Mouse (Mus musculus) bone marrow, adult 2 months (tissue): ENCODE data around the gene Slc30a1. TPM values are rescaled to one million over a fixed set of nuclear protein-coding genes. Genes with fewer than 3 reads are reported as not detected.

Experiments
- H3K27ac ChIP-seq: fragments of 200-500 bp; 2 replicates; pipeline ENCODE4 v1.5.1; 2012; ENCODE audit warnings: low read depth, mild to moderate bottlenecking, control low read depth, inconsistent platforms, low read length; ENCODE audit not compliant: control insufficient read depth, poor library complexity, insufficient read depth
- H3K4me1 ChIP-seq: fragments of 200-500 bp; 2 replicates; pipeline ENCODE4 v1.6.1; 2011; ENCODE audit warnings: low read length; ENCODE audit not compliant: control insufficient read depth, insufficient read depth
- H3K4me3 ChIP-seq: fragments of 200-500 bp; replicated peaks from 2 replicates; pipeline ENCODE3; 2011; ENCODE audit warnings: mild to moderate bottlenecking, low read depth, low read length, control low read depth; ENCODE audit not compliant: control insufficient read depth
- CTCF ChIP-seq: fragments of 200-500 bp; IDR thresholded peaks from 2 replicates; pipeline ENCODE4 v1.5.1; 2011; ENCODE audit warnings: low read length, control low read depth; ENCODE audit not compliant: control insufficient read depth, insufficient read depth
- POLR2A ChIP-seq: fragments of 200-500 bp; IDR thresholded peaks from 2 replicates; pipeline ENCODE4 v1.6.1; 2011; ENCODE audit warnings: low read depth, mild to moderate bottlenecking, control low read depth, low read length, borderline replicate concordance; ENCODE audit not compliant: control insufficient read depth
- WGBS: fragments of 180-500 bp; shearing (Covaris S2); methylation state at CpG from one replicate; pipeline ENCODE4 v1.1.7; 2018; 5-methylcytosine and 5-hydroxymethylcytosine counted together
- polyA plus RNA-seq: library from polyadenylated mRNA; stranded (reverse); fragments of >200 nt; gene quantifications from 2 replicates; pipeline ENCODE4 v1.2.4, GENCODE M21; 2011; ENCODE audit warnings: low replicate concordance; ENCODE audit not compliant: missing spikeins, insufficient read depth, insufficient read length

Slc30a1 gene
- polyA plus RNA-seq, 1 experiment = 7.9 TPM

DNA sequence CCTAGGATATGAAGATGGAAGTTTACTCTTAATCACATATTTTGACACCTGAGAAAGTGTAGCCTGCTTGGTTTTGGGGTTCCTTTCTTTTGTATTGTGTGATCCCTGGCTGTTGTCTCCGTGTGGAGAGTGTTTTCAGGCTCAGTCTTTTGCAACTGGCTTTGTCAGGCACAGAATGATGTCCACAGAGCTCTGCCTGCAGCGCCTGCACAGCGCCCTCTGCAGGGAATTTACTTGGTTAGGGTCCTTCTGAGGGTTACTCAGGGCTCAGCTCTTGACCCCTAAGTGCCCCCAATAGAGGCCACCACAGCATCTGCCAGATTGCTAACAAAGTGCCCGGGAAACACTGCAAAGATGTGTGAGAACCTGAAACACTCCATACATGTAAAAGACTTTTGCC, 18.9 kb downstream of the Slc30a1 start:
- no peak overlapping the region for H3K4me3 ChIP-seq
- H3K4me1 ChIP-seq = no peaks in the 10 kb centered on the region
- no peak overlapping the region for H3K27ac ChIP-seq
- TF ChIP-seq CTCF (peak; percentile 17; the same call in 1 of the 2 replicates), POLR2A (no peak)
- 59% methylated on average over 4 of the region's 4 CpGs for WGBS

DNA sequence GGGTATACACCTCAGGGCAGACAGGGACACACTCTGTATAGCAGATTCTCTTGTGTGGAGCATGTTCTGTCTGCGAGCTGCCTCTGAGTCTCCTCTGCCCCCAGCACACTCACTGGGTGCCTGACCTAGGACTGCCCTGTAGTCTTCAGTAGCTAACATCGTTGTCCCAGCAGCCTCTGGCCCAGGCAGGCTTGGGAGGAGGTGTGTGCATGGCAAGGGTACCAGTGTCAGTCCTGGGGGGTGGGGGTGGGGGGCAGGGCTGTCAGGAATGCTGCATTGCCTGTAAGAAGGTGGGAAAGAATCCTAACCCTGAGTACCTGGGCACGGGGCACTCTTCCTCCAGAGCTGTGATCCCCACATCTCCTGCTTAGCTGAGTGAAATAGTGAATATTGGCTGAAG, 20.1 kb downstream of the Slc30a1 start:
- Histone ChIP-seq H3K4me3 (no peak overlapping the region), H3K27ac (no peak overlapping the region), H3K4me1 (no peaks in the 10 kb centered on the region; the same call in 1 of the 2 replicates)
- TF ChIP-seq POLR2A (no peak), CTCF (no peak)
- 81% methylated on average over 3 of the region's 3 CpGs for WGBS

DNA sequence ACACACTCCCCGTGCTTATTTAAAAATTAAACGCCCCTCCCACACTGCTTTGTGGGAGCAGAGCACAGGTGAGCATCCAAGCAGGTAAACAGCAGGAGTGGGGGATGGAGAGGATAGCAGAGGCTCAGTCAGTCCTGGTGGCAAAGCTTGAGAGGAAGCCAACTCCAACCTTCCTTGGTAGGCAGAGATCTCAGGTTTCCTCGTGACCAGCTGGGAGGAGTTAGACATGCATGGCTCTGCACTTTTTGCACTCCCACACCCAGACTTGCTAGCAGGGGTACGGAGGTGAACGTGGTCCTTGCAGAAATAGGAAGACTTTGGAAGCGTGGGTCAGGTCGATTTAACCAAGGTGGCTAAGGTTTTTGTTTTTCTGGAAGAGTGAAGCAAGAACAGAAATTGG, 21.8 kb downstream of the Slc30a1 start:
- TF ChIP-seq CTCF (no peak), POLR2A (no peak)
- no peaks in the 10 kb centered on the region; the same call in 1 of the 2 replicates for H3K4me1 ChIP-seq
- WGBS = 69% methylated on average over 7 of the region's 7 CpGs

DNA sequence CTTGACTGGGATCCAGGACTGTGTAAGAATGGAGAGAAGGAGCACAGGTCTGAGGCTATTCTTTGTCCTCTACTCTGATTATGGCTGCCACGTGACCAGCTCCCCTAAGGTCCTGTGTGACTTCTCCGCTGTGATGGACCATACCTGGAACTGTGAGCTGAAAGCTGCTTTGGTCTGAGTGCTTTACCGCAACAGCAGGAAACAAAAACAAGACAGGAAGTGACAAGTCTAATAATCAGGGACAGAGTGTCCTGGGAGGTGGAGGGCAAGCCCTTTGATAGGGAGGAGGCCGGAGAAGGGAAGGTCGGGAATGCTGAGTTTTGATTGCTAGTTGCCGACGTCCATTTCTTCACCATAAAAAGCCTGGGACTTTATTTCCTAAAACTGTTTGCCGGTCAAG, 22.5 kb downstream of the Slc30a1 start:
- Histone ChIP-seq H3K4me1 (no peaks in the 10 kb centered on the region; the same call in 1 of the 2 replicates), H3K4me3 (no peak overlapping the region), H3K27ac (no peak overlapping the region)
- TF ChIP-seq CTCF (no peak), POLR2A (no peak)
- 58% methylated on average over 8 of the region's 8 CpGs for WGBS

More for the DNA sequence above, 21.8 kb downstream of the Slc30a1 start:
- no peak overlapping the region for H3K4me3 ChIP-seq
- H3K27ac ChIP-seq = no peak overlapping the region

DNA sequence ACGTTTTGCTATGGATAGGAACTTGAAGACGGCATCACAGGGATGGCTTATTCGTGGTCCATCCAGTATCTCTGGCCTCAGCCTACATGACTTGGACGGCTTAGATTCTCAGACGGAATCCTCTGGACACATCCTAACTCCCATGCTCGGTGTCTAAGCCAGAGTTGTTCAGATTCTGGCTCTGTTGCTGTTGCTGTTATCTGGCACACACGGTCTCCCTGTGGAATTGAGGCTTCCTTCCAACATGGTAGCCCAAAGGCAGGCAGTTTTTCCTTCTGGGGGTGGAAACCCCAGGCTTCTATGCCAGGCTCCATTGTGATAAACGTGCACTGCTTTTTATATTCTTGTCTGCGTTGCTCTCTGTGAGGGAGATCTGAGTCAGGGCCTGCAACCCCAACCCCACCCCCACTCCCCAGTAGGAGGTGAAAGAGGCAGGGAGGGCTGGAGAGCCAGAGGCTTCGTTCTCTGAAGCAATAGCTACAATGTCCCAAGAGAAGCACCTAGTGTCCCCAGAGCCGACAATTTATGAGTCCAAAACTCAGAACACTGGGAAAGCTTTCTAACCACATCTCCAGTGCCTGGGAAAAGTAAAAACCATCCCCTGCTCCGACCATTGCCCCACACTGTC, 23.4 kb downstream of the Slc30a1 start:
- Histone ChIP-seq H3K27ac (no peak overlapping the region), H3K4me3 (no peak overlapping the region), H3K4me1 (no peaks in the 10 kb centered on the region; the same call in 1 of the 2 replicates)
- WGBS = 70% methylated on average over 12 of the region's 12 CpGs
- TF ChIP-seq CTCF (no peak), POLR2A (no peak)

DNA sequence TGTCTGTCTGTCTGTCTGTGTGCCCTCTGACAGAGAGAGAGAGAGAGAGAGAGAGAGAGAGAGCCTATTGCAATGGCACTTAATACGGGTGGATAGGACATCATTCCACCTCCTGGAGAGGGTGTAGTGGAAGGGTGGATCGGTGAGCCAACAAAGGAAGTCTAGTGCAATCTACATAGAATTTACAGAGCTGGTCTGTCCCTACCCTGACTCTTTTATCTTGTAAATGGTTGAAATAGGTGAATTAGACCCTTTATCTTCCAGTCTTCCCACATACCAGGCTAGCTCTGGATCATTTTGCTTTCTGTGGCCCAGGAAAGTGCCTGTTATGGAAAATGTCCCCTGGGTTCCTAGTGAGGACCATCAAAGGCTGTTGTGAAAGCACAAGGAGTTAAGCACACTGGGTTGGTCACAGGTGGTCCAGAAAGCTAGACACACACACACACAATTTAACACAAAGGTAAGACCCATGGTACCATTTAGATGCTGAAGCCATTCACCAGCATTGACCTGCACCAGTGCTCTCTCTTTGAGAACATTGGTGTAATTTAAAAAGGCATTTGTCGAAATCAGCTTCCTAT, 24.0 kb downstream of the Slc30a1 start:
- H3K4me1 ChIP-seq = no peaks in the 10 kb centered on the region; the same call in 1 of the 2 replicates
- TF ChIP-seq POLR2A = no peak
- no peak for TF ChIP-seq CTCF
- no peak overlapping the region for H3K4me3 ChIP-seq
- H3K27ac ChIP-seq = no peak overlapping the region
- WGBS = 78% methylated on average over 3 of the region's 3 CpGs

DNA sequence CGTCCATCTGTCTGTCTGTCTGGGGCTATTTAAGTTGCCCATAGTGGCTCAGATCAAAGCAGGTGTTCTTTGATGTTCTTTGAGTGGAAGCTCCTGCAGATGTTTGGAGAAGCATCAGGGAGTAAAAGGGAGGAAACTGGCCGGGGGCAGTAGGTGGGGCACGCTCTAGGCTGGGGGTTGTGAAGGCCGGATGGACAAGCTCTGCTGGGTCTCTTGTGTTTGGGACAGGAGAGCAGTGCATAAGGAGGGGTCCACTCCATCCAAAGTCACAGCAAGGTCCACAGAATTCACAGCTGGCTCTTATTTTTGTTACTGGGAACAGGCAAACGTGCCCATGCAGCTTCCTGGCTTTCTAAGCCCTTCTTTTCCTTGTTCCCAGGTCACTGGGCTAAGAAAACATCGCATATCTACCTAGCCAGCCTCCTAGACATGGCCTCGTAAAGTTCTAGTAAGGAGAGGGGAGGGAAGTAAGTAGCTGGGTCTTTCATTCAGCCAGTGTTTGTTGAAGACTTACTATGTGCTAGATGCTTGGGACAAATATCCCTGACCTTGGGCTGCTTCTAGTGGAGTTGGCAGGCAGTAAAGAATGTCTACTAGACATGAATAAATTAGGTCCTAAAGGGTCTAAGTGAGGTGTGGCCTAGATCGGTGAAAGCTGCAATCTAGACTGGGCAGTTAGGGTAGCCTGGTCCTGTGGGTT, 25.9 kb downstream of the Slc30a1 start:
- no peak overlapping the region for H3K4me3 ChIP-seq
- 79% methylated on average over 8 of the region's 8 CpGs for WGBS
- H3K27ac ChIP-seq = no peak overlapping the region
- no peak for TF ChIP-seq CTCF
- no peak for TF ChIP-seq POLR2A
- no peaks in the 10 kb centered on the region; the same call in 1 of the 2 replicates for H3K4me1 ChIP-seq

DNA sequence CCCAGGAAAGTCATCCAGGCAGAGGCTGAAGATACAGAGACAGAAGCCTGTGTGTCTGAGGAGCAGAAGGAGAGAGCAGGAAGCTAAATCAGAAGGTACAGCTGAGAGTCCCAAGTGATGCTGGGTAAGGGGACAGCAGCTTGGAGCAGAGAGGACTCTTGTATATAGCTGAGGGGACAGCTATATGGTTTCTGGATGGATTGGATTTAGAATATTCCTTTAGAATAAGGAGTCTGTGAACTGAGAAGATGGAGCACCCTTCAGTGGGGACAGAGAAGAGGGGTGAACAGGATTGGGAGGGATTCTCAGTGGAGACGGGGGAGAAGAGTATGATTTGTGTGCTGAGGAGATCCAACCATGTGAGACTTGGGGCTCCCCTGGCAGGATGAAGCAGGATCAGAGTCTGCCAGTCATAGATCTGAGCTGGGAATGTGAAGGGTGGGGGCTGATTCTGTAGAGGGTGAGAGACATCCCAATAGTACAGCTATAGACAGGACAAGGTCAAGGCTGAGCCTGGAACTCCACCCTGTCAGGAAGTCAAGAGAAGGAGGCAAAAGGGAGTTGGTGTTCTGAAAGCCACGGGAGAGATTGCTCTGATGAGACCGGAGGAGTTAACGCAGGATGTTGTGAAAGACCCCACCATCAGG, 26.5 kb downstream of the Slc30a1 start:
- H3K4me1 ChIP-seq = no peaks in the 10 kb centered on the region; the same call in 1 of the 2 replicates
- H3K27ac ChIP-seq = no peak overlapping the region
- TF ChIP-seq POLR2A = no peak
- TF ChIP-seq CTCF = no peak
- no peak overlapping the region for H3K4me3 ChIP-seq
- WGBS = 53% methylated on average over 4 of the region's 4 CpGs
